Mouse (Mus musculus): ENCODE measurements around the gene Astn2. TPM values are rescaled to one million over a fixed set of nuclear protein-coding genes. Genes with fewer than 3 reads are reported as not detected.

Astn2 gene
- polyA plus RNA-seq, 2 experiments from 2014 or later = not detected

DNA sequence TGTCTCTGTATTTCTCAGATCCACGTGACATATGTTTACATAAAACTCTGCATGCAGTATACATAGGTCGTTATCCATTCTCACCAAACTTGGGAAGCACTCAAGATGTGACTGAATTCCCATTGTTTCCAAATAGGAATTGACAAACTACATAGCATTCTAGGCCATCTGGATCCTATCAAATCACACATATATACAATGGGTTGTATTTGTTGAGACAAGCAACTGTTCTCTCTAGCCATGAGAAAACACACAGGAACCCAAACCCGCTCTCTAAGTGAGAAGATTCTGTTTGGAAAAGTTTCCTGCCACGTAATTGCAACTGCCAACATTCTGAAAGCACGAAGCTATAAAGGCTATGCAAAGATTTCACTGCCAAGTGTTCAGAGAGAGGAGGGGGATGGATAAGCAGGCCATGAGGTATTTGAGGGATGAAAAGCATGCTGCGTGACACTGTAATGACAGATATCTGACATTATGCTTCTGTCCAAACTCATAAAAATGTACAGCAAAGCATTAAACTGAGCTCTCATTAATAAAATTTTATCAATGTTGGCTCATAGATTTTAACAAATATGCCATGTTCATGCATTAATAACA is 732.7 kb downstream of the Astn2 start:
- ATAC-seq = no peak

DNA sequence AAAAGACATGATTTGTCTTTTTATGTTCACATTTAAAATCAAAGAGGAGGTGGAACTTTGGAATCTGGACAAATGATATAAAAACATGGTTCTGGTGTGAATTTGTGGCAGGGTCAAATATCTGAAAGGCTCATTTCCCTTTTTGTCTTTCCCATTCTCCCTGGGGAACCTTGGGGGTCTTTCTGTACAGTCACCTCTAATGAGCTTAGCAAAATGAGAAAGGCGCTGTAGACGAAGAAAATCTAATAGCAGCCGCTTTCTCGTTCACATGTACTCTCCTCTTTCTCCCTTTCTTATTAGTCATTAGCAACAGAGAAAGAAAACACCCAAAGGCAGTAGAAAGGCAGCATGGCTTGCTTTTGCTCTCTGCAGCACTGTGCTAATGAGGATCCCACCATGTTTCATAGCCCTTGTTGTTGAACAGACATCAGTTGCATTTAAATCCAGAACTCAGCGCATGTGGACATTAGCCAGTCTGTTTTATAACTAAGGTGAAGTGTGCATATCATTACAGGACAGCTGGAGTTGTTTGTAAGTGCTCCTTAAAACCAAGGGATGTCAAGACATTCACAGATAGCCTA is 737.3 kb downstream of the Astn2 start:
- no peak for ATAC-seq

DNA sequence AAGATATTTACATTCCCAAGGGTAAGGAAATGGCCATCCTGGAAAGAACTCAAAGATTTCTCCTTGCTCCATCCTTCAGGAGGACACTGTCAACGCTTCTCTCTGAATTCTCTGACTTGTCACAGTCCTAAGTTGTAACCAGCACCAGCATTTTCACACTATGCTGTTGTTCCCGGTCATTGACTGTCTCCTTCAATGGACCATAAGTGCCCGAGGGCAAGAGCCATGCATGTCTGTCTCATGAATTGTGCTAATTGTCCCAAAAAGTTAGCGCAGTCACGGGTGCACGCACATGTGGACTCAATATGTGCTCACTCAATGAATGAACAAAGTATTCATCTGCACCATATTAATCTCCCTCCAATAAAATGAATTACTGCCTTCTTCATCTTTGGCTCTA is 741.2 kb downstream of the Astn2 start:
- ATAC-seq = no peak

DNA sequence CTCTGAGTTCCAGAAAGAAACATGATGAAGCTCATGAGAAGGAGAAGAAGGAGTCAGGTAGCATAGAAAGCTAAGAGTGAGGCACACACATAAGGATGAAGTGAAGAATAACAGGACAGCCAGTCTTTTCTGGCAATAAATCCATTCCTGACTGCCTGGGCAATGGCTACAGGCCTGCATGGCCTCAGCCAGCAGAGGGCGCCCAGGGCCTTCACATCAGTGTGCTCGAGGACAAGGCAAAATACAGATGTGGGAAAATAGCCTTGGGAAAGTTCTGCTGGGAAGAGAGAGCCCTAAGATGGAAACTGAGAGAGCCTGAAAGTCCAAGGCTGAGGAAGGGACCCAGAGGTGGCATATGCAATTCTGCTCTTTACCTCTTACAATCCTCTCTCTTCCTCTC is 749.7 kb downstream of the Astn2 start:
- ATAC-seq = no peak

DNA sequence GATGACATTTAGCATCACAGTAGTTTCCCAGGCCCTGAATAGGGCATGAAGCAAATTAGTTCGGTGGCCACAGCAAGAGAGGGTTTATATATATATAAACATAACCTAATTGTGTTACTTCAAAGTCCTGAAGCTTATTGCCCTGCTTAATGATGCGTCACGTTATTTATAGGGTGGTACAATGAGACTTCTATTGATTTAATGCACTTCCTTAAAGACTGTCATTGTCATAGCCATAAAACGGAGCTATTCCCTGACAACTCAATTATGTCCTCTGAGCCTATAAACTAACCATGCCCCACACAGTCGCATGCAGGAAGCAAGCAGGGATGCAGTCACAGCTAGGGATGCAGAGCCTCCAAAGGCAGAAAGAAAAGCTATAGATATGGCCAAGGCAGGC is 761.8 kb downstream of the Astn2 start:
- ATAC-seq = no peak

DNA sequence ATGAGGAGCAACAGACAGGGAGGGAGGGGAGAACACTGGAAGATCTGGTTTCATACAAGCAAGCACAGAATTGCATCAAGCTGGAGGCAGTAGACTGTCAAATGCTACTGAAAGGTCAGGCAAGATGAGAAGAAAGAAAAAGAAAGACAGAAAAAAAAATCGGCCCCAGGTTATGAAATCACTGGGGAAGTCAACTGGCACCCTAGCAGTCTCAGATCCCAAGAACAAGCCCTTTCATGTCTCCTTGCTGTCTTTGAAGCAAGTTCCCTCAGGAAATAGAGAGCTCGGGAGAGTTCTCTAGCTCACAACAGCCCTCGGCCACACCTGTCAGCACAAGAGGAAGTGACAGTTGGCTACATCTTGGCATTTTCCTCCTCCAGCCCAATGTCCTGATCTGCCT is 766.2 kb downstream of the Astn2 start:
- ATAC-seq = no peak

DNA sequence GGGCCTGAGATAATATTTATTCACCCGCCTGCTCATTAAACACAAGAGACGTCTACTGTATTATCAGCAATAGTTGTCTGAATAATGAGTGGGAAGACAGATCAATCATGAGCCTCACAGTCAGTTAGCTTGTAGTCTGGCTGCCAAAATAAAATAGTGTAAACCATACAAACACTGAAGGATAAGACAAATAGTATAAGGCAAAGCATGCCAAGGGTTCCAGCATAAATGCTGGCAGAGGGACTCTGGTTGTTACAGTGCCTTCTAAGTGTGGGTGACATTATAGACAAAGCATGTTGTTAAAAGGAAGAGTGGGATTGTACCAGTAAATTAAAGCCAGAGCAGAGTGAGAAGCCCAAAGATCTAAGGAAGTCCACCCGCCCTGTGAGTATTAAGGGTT is 784.3 kb downstream of the Astn2 start:
- no peak for ATAC-seq

DNA sequence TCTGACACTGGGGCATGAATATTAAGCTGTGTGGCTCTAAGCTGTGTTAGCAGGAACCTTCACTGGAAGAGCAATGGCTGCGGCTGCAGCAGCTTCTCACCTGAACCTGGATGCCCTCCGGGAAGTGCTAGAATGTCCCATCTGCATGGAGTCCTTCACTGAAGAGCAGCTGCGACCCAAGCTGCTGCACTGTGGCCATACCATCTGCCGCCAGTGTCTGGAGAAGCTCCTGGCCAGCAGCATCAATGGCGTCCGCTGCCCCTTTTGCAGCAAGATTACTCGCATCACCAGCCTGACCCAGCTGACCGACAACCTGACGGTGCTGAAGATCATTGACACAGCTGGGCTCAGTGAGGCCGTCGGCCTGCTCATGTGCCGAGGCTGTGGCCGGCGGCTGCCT is 791.3 kb downstream of the Astn2 start:
- ATAC-seq = no peak

DNA sequence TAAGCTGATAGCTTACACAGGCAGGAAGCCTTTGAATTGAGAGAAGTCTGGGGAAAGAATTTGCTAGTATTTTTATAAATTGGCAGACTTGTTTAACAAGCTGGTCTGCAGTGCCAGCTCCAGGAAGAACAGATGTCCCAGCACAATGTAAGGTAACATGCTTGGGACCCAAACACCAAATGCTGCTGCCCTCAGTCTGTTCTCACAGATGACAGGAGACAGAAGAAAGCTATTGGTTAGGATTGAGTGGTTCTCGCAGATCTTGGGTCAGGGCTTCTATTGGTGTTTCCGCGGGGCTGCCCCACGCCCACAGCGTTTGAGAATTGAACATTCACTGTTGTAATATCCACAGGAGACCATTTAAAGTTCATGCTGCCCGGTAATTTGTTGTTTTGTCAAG is 793.5 kb downstream of the Astn2 start:
- no peak for ATAC-seq

DNA sequence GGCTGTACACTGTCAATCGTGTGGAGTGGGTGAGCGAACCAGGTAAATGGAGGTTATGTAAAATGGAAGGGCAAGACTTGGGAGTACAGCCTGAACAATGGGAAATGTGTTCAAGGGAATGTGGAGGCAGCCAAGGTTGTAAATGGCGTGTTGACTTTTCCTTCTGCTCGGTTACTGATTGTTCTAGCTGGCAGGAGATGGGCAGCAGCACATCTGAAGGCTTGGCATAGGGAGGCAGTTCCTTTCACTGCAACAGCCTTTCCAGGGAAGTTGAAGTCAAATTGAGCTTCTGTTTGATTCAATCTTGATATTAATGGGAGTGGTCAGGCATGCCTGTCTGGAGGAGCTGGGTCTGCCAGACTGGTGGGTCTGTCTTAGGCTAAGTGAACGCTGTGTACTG is 794.1 kb downstream of the Astn2 start:
- no peak for ATAC-seq

DNA sequence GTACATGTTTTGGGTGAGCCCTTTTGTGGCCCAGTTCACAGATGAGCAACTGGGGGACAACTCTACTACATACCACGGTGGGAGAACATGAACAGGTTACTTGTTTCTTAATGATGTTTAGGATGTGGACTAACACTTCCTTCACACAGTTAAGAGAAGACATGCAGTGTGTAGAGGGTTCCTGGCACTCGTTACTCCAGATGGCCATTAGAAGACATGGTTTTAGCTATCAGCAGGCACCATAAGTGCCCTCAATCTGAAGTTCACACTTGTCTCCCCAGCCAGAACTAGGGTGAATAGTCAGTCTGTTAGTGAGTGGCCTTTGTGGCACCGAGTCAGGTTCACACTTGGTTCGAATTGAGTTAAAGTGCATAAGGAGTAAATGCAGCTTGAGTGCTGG is 796.3 kb downstream of the Astn2 start:
- ATAC-seq = no peak

DNA sequence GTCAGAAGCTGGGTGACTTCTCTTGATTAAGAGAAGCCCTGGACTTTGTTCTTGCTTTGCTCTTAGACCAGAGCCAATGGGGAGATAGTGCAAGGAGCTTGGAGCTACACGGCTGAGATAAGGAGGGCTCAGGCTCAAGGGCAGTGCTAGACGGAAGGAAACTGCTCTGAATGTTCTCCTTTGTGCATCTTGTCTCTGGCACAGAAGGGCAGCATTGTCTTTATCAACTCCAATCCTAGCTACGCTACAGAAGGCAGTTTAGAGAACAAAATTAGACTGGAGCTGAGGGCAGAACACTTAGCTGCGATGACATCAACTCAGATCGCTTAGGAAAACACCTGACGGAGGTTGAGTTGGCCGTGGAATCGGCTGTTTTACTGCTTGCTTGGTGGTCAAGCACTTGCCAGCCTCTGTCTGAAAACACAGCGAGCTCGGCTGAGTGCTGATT is 797.2 kb downstream of the Astn2 start:
- ATAC-seq = no peak

DNA sequence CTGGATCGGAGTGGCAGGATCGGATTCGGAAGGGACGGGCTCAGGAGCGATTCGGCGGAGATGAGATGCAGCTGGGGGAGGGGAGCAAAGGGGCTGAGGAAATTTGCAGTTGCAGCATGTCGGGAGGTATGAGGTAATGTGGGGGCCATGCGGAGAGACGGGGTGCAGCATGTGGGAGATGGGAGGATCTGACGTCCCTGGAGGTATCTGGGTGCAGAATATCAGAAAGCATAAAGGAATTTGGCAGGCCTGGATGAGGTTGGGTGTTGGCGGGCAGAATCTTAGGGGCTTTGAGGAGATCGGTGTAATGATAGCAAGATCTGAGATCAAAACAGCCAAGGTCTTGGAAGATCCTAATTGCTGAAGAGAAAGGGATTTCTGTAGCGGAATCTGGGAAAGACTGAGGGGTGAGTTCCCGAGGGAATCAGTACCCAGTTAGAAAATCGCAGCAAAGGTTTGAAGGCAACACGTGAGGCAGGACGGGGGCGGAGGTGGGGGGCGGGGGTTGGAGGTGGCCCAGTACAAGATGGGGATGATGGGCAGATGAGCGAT is 799.2 kb downstream of the Astn2 start:
- peak; percentile 37 for ATAC-seq

DNA sequence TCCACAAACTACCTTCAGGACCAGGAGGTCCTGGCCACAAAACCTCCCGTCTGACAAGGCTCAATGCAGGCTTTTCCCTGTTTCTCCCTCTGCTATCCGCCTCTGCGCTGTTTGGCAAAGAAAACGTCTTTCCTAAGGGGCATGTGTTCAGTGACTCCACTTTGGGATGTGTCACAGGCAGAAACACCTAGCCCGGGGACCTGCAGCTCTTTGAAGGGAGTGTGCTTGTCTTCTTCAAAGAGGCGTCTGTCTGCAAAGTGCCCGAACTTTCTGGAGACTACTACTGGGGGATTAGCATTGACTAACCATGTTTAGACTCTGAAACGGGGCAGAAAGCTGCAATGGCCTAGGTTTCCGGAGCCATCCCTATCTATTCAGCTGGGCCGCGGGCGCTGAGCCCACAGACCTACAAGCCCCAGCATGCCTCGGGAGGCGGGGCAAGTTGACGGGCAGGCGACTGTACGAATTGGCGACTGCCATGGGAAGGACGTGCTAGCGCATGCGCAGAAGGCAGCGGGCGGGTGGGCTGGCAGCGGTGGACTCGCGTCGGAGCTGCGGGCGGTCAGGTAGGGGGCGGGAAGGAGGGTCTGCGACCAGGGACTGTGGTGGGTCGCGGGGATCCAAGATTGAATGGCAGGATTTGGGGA is 799.8 kb downstream of the Astn2 start, which contains the start of gene Trim32:
Gene Trim32, plus strand, starts transcription at position 483 of the 647 bp plus-strand sequence.
- peak; percentile 95 for ATAC-seq

DNA sequence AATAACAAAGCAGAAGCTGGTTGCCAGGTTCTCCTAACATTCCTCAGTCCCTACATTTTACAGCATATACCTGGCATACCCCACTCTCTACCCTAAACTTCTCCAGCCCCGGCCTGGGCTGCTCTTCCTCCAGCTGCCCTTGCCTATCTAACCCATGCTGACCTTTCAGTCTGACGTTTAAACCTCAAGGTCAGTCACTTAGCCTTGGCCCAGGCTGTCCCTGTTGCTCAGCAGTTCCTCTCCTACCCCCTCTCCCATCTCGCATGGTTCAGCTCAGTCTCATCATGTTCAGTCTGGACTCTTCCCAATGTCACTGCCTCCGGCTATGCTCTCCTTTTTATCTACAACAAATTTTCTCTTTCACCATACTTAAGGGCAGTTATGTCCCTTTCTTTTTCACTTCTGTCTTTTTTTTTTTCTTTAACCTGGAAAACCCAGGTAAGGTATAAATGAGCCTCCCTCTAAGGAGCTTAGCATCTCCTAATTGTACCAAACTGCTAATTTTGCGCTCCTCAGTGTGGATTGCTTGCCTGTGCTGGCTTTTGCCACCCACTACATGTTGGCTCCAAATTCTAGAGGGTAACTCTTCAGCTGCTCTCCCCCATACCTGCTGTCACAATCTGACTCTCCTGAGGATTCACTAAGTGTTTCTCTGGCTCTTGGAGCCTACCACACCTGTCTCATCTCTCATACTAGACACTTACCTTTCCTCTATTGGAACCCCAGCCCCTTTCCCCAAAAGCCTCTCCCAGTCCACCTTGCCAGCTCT is 809.6 kb downstream of the Astn2 start:
- no peak for ATAC-seq

DNA sequence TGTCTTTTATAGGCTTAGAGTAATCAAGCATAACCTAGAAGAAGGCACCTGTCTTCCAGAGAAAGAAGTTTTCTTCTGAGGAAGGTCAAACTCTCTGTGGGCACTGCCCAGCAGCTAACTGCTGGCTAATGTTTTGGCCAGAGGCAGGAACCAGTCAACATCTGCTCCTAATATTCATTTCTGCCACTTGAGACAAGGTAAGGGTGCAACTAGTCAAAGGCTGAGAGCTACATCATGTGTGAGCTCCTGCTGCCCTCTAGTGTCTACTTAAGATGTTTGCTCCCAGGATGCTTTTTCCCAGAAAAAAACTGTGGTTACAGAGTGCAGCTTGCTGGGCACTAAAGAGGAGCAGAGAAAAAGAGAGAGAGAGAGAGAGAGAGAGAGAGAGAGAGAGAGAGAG is 814.6 kb downstream of the Astn2 start:
- no peak for ATAC-seq

DNA sequence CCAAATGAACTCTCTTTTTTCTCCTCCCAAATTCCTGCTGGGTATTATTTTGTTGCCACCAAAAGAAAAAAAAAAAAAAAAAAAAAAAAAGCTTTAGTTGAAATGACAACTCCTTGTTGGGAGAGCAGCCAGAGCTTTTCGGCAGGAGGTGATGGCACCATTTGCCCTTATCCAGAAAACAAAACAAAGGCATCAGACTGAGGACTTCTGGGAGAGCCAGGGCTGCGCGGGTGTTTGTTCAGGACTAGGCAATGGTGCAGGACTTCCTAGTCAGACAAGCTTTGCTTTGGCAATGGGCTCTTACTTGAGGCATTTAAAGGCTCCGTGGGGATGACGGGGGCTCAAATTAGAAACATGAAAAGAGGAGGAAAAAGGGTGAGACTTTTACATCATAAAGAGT is 817.5 kb downstream of the Astn2 start:
- no peak for ATAC-seq

DNA sequence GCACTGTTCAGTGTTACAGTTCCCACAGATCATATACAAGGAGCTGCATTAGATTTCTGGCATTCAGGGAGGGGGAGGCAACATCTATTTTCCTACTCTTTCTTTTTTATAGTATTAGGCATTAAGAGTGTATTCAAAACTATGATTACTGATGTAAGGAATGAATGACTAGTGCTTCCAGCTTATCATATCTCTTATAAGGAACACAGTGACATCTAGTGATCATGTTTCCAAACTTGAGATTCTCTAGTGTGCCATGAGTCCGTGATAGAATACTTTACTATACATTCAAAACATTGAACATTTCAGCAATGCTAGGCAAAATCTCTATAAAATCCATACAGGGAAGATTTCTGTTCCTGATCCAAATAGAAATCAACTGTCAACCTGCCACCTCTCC is 824.2 kb downstream of the Astn2 start:
- no peak for ATAC-seq

DNA sequence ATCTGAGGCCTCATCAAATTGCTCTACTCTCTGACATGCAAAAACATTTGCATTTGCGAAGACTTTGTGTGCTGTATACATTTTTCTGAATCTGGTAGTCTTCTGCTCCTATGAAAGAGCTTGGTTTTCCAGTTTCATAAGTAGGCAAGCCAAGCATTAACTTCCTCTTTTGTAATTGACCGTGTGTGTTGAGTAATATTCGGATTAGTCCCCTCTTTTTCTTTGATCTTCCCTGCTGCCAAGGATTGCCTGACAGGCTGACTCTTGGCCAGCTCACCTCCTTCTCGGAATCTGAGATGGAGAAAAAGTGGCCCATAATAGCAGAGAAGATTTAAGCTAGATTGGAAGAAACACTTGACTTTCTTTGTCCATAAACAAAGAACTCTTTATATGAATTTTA is 838.9 kb downstream of the Astn2 start:
- no peak for ATAC-seq

DNA sequence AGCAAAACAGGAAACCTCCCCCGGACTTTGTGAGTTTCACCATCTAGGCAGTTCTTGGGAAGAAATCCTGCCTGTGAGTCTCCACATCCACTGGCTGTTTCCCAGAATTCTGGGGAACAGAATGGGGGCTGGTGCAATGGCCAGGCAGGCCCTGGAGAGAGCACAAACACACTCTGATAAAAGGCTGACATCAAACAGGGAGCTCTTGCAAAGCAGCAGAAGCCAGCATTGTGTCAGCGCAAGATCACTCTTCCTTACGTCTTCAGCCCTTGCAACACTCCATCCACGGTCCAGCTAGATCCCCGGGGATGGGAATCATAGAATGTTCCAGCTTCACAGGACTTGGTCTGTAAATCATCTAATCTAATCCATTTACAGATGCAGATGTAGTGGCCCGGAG is 855.9 kb downstream of the Astn2 start:
- no peak for ATAC-seq

DNA sequence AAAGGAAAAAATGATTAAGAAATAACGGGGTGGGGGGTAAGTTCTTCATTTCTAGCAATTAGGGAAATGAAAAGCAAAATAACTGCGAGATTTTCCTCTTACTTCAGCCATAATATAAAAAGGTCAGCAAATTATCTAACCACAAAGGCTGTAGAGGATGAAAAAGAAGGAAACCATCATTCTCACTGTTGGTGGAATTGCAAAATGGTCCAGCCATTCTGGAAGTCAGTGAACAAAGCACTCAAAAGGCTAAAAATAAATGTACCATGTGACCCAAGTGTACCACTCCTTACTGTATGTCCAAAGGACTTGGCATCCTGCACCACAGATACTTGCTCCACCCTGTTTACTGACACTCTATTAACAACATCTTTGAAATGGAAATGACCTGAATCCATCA is 858.8 kb downstream of the Astn2 start:
- no peak for ATAC-seq

DNA sequence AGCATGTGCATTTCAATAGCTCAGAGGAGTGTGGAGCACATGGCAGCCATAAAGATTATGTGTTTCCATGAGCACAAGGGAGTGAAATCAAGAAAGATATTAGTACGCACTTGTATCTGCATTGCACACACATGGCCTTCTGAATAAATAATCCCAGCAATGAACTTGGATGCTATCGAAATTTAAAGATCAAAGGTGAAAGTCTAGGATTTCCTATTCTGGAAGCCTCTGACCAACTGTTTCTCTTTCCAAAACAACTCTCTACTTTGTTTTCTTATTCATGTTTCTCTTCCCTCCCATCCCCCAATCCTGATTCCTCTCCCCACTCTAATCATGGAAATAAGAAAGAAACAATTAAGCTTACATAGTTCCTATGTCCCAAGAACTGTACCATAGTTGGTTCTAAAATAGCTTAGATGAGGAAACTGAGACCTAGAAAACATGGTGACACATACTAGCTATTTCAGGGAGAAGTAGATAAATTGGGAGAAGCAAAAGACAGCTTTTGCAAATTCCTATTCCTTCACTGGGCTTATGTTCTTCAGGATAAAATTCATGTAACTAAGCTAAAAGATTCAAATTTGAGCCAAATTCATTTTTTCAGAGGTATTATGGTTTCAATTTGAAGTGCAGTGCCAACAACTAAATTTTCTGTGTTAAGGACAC is 872.2 kb downstream of the Astn2 start:
- no peak for ATAC-seq

DNA sequence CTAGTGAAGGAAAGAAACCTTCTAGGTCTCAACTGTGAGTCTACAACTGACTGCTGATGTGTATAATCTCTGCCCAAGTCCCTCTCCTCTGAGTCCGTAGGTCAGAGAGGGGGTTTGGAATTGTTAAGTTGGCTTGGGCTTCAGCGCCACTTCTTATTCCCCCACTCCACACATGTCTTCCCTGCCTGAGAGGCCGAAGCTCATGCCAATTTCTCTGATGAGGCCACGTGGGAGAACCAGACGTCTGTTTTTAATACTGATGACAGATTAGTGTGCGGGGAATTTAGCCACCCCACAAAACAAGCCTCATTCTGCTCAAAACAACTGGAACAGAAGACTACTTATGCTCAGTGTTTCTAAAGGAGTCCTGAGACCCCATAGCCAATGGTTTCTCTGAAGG is 872.8 kb downstream of the Astn2 start:
- ATAC-seq = no peak

All from activated CD4-positive, CD25-positive, alpha-beta regulatory T cell, adult 4 months (primary cell).